Mouse (Mus musculus): ENCODE data around the gene Cdk11b. TPM values are rescaled to one million over a fixed set of nuclear protein-coding genes. Genes with fewer than 3 reads are reported as not detected.
"Not testable (repeated sequence)": the region's sequence is repeated elsewhere in the genome, so short reads cannot be mapped to it uniquely, and the experiment has no call there.

The Cdk11b gene
- polyA plus RNA-seq, 1 experiment from 2014 or later = 153 TPM

DNA sequence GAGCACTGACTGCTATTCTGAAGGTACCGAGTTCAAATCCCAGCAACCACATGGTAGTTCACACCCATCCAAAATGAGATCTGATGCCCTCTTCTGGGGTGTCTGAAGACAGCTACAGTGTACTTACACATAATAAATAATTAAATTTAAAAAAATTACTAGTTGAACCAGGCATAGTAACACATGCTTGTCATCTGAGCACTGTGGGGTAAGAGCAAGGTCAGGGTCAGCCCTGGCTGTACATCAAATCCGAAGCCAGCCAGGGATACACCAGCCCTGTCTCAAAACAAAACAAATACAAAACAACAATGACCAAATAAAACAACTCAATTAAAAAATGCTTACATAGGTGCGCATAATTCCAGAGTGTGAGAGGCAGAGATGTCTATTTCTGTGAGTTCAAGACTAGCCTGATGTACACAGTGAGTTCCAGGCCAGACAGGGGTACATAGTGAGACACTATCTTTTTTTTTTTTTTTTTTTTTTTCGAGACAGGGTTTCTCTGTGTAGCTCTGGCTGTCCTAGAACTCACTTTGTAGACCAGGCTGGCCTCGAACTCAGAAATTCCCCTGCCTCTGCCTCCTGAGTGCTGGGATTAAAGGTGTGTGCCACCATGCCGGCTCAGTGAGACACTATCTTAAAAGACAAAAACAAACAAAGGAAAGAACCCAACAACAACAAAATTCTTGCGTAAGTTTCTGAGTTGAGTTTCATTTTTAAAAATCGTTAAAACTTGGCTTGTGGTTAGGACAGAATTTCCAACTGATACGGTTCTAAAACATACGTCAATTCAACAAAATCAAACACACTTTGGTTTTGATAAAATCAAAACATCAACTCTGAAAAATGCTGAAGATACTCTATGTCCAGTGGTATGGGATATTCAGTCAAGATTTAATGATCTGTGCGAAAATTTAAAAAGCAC is 24.5 kb upstream of the Cdk11b start:
- Histone ChIP-seq H3K4me3 (ENCODE audit: inconsistent target) (peak overlapping the region; percentile 54), H3K36me3 (ENCODE audit: inconsistent target) (no peaks in the 10 kb centered on the region), H3K27ac (peak overlapping the region; percentile 91), H3K79me2 (ENCODE audit: inconsistent target) (peaks cover 31% of the 10 kb centered on the region)
- 36% methylated on average over 9 of the region's 11 CpGs for WGBS (ENCODE audit: missing documents)

DNA sequence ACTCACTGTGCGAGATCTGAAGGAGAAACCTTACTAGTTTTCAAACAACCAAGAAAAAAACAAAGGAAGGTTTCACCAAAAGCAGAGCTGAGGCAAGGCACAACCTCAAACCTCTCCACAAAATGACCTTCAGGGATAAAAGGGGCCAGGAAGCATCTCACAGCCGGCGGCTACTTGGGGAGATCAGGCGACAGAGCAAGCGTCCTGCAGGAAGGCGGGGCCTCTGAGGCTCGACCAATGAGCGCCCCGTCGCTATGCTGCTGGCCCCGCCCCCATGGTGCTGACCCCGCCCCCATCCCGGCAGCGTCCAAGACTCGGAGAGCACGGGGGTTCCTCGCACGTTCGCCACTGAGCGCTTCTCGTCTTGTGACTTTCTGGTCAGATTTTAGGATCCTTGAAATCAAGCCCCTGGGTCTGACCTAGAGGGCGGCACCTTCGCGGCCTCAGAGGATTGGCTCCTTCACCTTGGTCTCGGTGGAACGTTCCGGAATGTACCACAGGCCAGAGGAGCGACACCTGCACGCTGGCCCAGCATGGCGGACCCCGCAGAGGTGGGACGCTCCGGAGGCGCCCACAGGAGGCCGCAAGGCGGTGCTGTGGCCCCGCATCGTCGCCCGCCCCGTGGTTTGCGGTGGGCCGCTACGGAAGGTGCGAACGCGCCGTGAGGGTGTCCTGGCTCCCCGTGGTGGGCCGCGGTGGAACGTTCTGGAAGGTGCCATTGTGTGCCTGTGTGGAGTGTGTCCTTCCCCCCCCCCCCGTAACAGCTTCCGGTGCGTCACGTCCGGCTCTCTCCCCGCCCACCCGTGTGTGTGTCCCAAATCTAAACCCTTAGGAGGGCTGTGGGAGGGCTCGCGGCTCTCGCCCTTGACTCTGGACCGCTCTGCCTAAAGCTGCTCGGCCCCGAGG is 23.3 kb upstream of the Cdk11b start, which contains the start of gene Slc35e2:
Gene Slc35e2, plus strand, starts transcription at position 326 of the 906 bp plus-strand sequence.
- Histone ChIP-seq H3K36me3 (ENCODE audit: inconsistent target) (no peaks in the 10 kb centered on the region), H3K27ac (peak within 1 kb of the TSS; percentile 91), H3K79me2 (ENCODE audit: inconsistent target) (peaks cover 31% of the 10 kb centered on the region), H3K4me3 (ENCODE audit: inconsistent target) (peak within 1 kb of the TSS; percentile 54)
- under 1% methylated on average over 55 of the region's 65 CpGs for WGBS (ENCODE audit: missing documents)

DNA sequence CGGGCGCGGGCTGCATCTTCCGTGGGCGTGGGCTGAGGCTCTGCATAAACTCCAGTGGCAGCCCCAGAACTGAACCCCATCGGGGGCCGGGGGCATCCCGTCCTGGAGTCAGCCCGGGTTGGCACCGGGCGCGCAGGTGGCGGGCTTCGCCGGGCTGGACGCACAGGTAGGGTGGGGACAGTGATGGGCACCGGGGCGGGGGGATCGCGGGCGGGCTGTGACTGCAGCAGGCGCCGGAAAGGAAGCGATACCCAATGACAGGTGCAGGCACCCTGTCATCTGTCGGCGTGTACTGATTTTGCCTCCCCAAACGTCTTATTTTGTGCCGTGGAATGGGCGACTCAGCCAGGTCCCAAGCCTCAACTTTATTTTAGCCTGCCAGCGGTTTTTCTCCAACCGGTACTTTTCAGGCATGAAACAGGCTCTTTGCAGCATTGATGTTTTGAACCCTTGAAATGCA is 22.6 kb upstream of the Cdk11b start:
- under 1% methylated on average over 30 of the region's 31 CpGs for WGBS (ENCODE audit: missing documents)
- no peak overlapping the region for H3K27ac ChIP-seq

DNA sequence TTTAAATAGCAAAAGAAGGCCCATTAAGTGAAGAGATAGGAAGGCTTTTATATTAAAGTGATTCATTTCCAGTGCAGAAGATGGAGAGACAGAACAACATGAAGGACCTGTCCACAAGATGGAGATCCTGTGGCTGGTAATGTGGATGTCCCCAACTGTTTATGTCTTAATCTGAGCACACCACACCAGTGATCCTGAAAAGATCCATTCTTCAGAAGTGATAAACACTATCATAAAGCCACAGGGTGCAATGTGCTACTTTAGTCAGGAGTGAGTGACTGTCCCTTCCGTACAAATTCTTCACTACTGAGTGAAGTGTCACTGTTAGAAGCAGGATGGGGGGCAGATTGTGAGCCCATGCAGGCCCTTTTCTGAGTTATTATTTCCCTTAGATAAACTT is 21.9 kb upstream of the Cdk11b start:
- Histone ChIP-seq H3K36me3 (ENCODE audit: inconsistent target) (no peaks in the 10 kb centered on the region), H3K79me2 (ENCODE audit: inconsistent target) (peaks cover 31% of the 10 kb centered on the region), H3K4me3 (ENCODE audit: inconsistent target) (no peak overlapping the region), H3K27ac (no peak overlapping the region)
- WGBS (ENCODE audit: missing documents) = 93% methylated on average over 1 of the region's 1 CpGs

More for the DNA sequence above, 22.6 kb upstream of the Cdk11b start:
- H3K36me3 ChIP-seq (ENCODE audit: inconsistent target) = no peaks in the 10 kb centered on the region
- H3K4me3 ChIP-seq (ENCODE audit: inconsistent target) = peak overlapping the region; percentile 54
- H3K79me2 ChIP-seq (ENCODE audit: inconsistent target) = peaks cover 31% of the 10 kb centered on the region

DNA sequence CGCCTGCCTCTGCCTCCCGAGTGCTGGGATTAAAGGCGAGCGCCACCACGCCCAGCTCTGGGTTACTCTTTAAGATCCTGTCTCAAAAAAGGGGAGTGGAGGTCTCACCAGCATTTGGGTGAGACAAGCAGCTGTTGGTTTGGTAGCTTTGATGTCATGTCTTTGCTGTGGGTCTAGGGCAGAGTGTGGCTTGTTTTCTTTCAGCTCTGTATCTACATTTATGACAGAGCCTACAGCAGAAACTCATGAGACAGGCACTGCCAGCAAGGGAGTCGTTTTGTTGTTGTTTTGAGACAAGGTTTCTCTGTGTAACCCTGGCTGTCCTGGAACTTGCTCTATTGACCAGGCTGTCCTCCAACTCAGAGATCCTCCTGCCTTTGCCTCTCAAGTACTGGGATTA is 20.9 kb upstream of the Cdk11b start:
- Histone ChIP-seq H3K79me2 (ENCODE audit: inconsistent target) (peaks cover 31% of the 10 kb centered on the region), H3K36me3 (ENCODE audit: inconsistent target) (no peaks in the 10 kb centered on the region), H3K27ac (no peak overlapping the region), H3K4me3 (ENCODE audit: inconsistent target) (no peak overlapping the region)
- WGBS (ENCODE audit: missing documents) = 85% methylated on average over 5 of the region's 6 CpGs

DNA sequence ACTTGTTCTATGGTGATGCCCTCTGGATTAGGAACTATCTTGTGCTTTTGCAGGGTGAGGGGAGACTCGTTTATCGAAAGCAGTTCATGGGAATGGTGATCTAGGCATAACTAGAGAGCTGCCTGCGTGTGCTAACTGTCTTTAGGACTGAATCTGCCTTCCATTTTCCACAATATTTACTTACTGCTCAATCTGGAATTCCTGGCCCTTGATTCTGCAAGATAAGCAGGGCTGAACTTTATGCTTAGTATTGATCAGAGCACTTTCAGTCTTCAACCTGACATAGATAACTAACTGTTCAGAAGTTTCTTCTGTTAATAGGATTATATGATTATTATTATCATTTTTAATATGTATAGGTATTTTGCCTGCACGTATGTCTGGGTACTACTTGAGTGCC is 19.5 kb upstream of the Cdk11b start:
- no peak overlapping the region for H3K27ac ChIP-seq
- H3K36me3 ChIP-seq (ENCODE audit: inconsistent target) = no peaks in the 10 kb centered on the region
- 97% methylated on average over 4 of the region's 4 CpGs for WGBS (ENCODE audit: missing documents)
- peaks cover 31% of the 10 kb centered on the region for H3K79me2 ChIP-seq (ENCODE audit: inconsistent target)
- no peak overlapping the region for H3K4me3 ChIP-seq (ENCODE audit: inconsistent target)

DNA sequence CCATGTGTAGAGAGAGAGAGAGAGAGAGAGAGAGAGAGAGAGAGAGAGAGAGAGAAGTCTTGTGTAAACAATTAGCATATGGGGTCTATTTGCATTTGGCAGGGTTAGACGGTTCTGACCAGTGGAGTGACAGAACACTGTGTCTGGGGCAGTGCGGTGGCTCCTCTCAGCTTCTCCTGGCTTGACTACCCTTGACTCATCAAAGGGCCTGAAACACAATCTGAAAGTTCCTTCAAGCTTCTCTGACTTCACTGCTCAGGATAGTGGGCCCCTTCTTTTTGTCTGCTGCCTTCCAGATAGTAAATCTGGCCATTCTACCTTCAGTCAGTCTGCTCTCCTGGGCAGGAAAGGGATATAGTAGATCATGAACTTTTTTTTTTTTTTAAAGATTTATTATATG is 17.8 kb upstream of the Cdk11b start:
- H3K27ac ChIP-seq = no peak overlapping the region
- H3K4me3 ChIP-seq (ENCODE audit: inconsistent target) = no peak overlapping the region
- 96% methylated on average over 2 of the region's 2 CpGs for WGBS (ENCODE audit: missing documents)
- H3K79me2 ChIP-seq (ENCODE audit: inconsistent target) = peaks cover 31% of the 10 kb centered on the region
- H3K36me3 ChIP-seq (ENCODE audit: inconsistent target) = no peaks in the 10 kb centered on the region

DNA sequence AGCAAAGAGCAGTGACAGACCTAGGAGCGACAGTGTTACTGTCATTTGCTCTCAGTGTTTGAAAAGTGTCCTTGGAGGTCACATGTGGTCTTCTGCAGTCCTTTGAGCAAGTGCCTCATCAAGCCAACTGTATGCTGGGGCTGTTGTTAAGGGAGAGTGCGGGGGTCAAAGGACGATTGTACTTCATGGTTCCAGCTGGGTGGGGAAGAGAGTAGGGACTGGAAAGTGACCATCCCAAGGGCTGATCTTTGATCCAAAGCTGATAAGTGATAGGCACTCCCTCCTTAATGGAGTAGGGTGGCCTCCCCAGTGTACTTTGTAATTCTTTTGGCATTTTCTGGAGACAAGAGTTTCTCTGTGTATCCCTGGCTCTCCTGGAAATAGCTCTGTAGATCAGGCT is 12.8 kb upstream of the Cdk11b start:
- Histone ChIP-seq H3K27ac (no peak overlapping the region), H3K36me3 (ENCODE audit: inconsistent target) (peaks cover 3% of the 10 kb centered on the region; the same call in 1 of the 2 replicates), H3K79me2 (ENCODE audit: inconsistent target) (no peaks in the 10 kb centered on the region), H3K4me3 (ENCODE audit: inconsistent target) (no peak overlapping the region)
- WGBS (ENCODE audit: missing documents) = 97% methylated on average over 3 of the region's 3 CpGs

DNA sequence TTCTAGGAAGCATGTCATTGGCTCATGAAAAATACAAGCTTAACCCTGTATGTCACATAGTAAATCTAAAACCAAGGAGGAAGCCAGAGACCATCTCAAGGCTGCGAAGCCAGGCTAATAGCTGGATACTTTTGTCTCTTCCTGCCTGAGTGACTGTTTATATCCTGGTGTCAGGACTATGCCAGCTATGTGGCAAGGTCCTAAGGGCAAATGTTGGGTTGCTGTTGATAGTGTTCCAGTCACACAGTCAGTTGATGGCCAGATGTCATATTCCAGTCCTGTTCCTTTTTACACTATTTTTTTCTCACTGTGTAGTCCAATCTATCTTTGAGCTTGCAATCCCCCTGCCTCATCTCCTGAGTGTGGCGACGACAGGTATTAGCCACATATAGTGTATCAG is 11.4 kb upstream of the Cdk11b start:
- Histone ChIP-seq H3K79me2 (ENCODE audit: inconsistent target) (no peaks in the 10 kb centered on the region), H3K36me3 (ENCODE audit: inconsistent target) (peaks cover 17% of the 10 kb centered on the region; the same call in 1 of the 2 replicates), H3K27ac (no peak overlapping the region), H3K4me3 (ENCODE audit: inconsistent target) (no peak overlapping the region)
- whole genome bisulfite sequencing (ENCODE audit: missing documents) = 100% methylated on average over 3 of the region's 3 CpGs

DNA sequence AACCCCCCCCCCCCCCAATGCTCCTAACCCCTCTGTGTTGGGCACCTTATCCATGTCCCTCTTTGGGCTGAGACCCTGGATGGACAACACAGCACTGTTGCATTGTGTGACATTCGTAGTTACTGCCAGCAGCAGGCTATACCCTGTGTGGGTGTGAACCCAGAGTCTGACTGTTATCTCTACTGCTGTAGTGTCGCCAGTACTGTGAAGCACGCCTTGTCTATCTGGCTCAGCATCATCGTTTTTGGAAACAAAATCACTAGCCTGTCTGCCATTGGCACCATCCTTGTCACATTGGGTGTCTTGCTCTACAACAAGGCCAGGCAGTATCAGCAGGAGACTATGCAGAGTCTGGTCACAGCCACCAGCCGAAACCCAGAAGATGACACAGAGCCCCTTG is 6.3 kb upstream of the Cdk11b start:
- H3K36me3 ChIP-seq (ENCODE audit: inconsistent target) = peaks cover 40% of the 10 kb centered on the region
- WGBS (ENCODE audit: missing documents) = 92% methylated on average over 5 of the region's 5 CpGs
- H3K79me2 ChIP-seq (ENCODE audit: inconsistent target) = peaks cover 19% of the 10 kb centered on the region
- H3K27ac ChIP-seq = no peak overlapping the region
- no peak overlapping the region for H3K4me3 ChIP-seq (ENCODE audit: inconsistent target)

DNA sequence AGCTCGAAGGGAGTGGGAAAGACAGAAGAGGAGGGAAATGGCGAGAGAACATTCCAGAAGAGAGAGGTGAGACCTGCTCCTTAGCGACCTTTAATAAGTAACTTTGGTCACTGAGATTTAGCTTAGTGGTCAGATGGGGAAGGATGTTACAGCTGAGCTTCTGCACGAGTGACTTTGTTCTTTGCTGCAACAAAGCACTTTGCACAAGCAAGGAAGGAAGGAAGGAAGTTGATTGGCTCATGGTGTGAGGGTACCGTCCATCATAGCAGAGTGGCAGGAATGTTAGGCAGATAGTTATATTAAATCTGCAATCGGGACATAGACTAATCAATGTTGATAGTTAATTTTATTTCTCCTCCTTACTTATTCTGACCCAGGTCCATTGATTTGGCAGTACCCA is 5.6 kb downstream of the Cdk11b start:
- Histone ChIP-seq H3K79me2 (ENCODE audit: inconsistent target) (peaks cover 32% of the 10 kb centered on the region), H3K4me3 (ENCODE audit: inconsistent target) (no peak overlapping the region), H3K36me3 (ENCODE audit: inconsistent target) (peaks cover 70% of the 10 kb centered on the region), H3K27ac (no peak overlapping the region)
- WGBS (ENCODE audit: missing documents) = 58% methylated on average over 6 of the region's 6 CpGs

DNA sequence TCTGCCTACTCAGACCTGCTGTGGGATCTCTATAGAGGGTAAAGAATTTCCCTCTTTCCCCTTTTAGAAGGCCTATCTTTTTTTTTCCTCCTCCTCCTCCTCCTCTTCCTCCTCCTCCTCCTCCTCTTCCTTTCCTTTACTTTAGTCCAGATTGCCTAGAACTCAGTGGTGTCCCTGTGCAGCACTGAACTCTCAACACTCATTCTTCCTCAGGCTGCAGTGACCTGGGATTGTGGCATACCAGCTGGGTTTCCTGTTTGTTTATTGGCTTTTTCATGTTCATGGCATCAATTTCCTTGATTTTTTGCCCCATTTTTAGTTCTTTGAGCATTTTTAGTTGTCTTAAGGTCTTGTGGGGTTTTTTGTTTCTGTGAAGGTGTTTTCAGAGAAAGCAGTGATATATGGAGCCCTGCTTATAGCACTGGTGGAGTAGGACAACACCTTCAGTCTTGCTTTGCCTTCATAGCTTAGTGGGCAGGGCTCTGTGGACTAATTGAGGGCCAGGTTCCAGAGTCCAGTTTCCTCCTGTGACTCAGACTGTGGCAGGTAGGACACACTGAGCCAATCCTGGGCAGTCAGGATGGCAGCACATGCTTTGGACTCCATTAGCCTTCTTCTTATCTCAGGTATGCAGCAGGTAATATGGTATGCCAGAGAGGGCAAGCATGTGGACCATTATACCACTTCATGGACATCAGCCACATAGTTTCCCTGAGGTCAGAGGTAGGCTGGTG is 11.3 kb downstream of the Cdk11b start:
- Histone ChIP-seq H3K79me2 (ENCODE audit: inconsistent target) (peaks cover 5% of the 10 kb centered on the region; the same call in 1 of the 2 replicates), H3K4me3 (ENCODE audit: inconsistent target) (no peak overlapping the region), H3K36me3 (ENCODE audit: inconsistent target) (peaks cover 75% of the 10 kb centered on the region), H3K27ac (no peak overlapping the region)

DNA sequence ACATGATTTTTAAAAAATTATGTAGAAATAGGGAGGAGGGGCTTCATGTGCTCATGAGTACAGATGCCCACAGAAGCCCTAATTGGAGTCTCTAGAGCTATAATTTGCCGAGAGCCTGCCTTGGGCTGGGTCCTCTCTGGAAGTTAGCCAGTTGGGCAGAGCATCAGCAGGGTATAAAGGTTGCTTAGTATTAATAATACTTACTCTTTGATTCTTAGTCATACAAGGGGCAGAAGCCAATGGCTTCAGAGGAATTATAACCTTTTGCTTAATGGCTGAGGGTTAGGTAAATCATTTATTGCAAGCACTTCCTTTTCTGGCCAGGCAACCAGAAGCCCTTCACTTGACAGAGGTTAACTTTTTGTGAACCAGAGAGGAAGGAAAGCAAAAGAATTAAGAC is 18.9 kb downstream of the Cdk11b start:
- peaks cover 66% of the 10 kb centered on the region for H3K36me3 ChIP-seq (ENCODE audit: inconsistent target)
- H3K79me2 ChIP-seq (ENCODE audit: inconsistent target) = no peaks in the 10 kb centered on the region
- 100% methylated on average over 1 of the region's 1 CpGs for WGBS (ENCODE audit: missing documents)
- H3K27ac ChIP-seq = no peak overlapping the region
- no peak overlapping the region for H3K4me3 ChIP-seq (ENCODE audit: inconsistent target)

DNA sequence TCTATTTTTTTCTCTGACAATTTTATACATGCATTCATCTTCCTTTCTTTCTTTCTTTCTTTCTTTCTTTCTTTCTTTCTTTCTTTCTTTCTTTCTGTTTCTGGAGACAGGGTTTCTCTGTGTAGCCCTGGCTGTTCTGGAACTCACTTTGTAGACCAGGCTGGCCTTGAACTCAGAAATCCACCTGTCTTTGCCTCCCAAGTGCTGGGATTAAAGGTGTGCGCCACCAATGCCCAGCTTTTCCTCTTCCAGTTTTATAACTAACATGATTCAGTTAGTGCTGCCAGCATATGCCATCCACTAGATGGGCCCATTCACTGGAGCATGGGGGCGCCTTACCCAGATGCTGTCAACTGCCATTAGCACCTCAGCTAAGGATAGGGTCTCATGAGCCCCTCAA is 20.7 kb downstream of the Cdk11b start, which contains the start of gene Gm10563:
Gene Gm10563, minus strand, starts transcription at position 101 of the 400 bp plus-strand sequence.
- not testable (repeated sequence) for H3K27ac ChIP-seq; H3K4me3 ChIP-seq (ENCODE audit: inconsistent target); H3K79me2 ChIP-seq (ENCODE audit: inconsistent target)
- peaks cover 70% of the 10 kb centered on the region for H3K36me3 ChIP-seq (ENCODE audit: inconsistent target)
- 100% methylated on average over 1 of the region's 2 CpGs for WGBS (ENCODE audit: missing documents)
